Mouse (Mus musculus): ENCODE results near the gene Foxb1. TPM values are rescaled to one million over a fixed set of nuclear protein-coding genes. Genes with fewer than 3 reads are reported as not detected.

The Foxb1 gene
- polyA plus RNA-seq (2012; rRNA removed), result not detected in 2 replicates

DNA sequence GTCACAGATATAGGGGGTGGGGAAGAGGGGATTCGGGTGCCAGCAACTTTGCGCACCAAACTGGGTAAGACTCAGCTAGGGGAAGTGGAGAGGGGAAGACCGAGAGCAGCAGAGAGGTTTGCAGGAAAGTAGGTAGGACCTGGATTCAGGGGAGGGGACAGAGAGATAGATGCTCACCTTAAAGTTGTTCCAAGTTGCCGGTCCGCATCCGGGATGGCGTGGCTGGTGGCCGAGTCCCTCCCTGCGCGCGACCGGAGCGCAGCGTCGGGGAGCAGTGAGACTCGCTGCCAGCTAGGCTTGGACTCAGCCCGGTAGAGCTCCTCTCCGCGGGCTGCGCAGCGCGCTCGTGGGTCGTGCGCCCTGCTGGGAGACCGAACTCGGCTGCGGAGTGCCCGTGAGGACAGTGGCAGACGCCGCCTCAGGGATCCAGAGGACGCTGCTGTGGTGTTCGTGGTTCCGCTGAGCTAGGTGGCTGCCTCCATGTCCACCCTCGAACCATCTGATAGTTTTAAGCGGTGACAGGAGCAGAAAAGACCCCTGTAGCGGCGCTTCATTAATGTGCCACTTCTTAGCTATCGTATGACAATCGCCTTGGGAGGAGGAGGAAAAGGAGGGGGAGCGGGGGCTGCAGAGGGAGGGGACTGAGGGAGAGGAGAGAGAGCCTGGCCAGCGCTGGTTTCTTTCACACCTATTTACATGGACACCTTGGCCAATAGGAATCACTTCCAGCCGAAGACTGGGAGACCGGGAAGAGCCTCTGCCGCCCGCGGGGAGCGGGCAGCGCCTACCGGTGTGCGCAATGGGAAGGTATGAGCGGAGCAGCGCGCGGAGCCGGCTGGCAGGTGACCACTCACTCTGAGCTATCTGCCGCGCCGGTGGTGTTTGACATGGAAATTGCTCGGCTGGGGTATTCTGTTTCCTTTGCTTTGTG, at the start of gene Foxb1:
TSS of gene Foxb1 (minus strand) at position 570 of the 931 bp plus-strand sequence.
- H3K27me3 ChIP-seq (ENCODE audit: control insufficient read depth, insufficient read depth, low read length), result peaks cover 29% of the 10 kb centered on the region
- H3K27ac ChIP-seq (ENCODE audit: insufficient read depth, low read length), result no peak within 1 kb of the TSS
- DNase-seq (ENCODE audit: low read depth in 1 of 2, low spot score in 2 of 2), result no peak
- WGBS, result 4% methylated on average over 60 of the region's 60 CpGs
- H3K36me3 ChIP-seq (ENCODE audit: control insufficient read depth, insufficient read depth, low read length), result no peaks in the 10 kb centered on the region
- TF ChIP-seq CTCF (IDR thresholded peaks at IDR 0.05; ENCODE audit: extremely low read depth, insufficient read depth, insufficient read length, insufficient replicate concordance) (no peak), POLR2A (IDR thresholded peaks at IDR 0.05; ENCODE audit: low read depth, low read length) (no peak)
- no peak within 1 kb of the TSS for H3K4me3 ChIP-seq (ENCODE audit: extremely low read depth, insufficient read depth, insufficient read length)
- peaks cover 5% of the 10 kb centered on the region for H3K4me1 ChIP-seq (ENCODE audit: control insufficient read depth, insufficient read depth, insufficient read length)

DNA sequence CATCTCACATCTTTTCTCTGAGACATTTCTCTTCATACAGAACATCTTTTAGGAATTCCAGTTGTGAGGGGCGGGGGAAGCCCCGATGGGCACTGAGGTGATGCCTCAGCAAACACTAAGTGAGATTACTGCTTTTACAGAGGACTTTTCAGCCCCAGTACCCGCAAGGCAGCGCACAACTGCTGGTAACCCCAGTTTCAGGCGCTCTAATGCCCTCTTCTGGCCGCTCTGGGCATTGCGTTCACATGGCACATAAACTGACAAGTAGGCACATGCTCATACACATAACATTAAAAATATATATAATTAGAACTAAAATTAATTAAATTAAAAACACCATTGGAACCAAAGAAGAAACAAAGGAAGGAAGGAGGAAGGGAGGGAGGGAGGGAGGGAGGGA, 29.8 kb upstream of the Foxb1 start:
- no peaks in the 10 kb centered on the region for H3K27me3 ChIP-seq (ENCODE audit: control insufficient read depth, insufficient read depth, low read length)

DNA sequence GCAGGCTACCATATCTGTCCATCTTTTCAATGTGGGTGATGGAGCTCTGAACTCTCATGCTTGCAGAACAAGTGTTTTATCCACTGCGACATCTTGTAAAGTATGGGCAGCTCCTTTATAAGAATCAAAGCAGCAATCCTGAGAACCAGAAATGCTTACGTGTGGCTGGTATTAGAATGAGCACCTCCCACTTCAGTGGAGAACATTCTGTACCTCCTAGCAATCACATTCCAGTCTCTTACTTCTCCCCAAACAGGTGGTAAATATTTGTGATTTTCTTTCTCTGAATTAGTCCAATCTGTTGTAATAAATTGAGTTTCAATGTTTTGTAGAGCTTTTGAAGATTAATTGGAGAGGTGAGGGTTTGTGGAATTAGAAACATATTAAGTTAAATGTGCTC, 19.3 kb upstream of the Foxb1 start:
- Histone ChIP-seq H3K36me3 (ENCODE audit: control insufficient read depth, insufficient read depth, low read length) (no peaks in the 10 kb centered on the region), H3K4me1 (ENCODE audit: control insufficient read depth, insufficient read depth, insufficient read length) (no peaks in the 10 kb centered on the region), H3K27ac (ENCODE audit: insufficient read depth, low read length) (no peak overlapping the region), H3K27me3 (ENCODE audit: control insufficient read depth, insufficient read depth, low read length) (no peaks in the 10 kb centered on the region), H3K4me3 (ENCODE audit: extremely low read depth, insufficient read depth, insufficient read length) (no peak overlapping the region)
- no peak for DNase-seq (ENCODE audit: low read depth in 1 of 2, low spot score in 2 of 2)
- 79% methylated on average over 2 of the region's 2 CpGs for WGBS
- TF ChIP-seq CTCF (IDR thresholded peaks at IDR 0.05; ENCODE audit: extremely low read depth, insufficient read depth, insufficient read length, insufficient replicate concordance), result no peak
- TF ChIP-seq POLR2A (IDR thresholded peaks at IDR 0.05; ENCODE audit: low read depth, low read length), result no peak

More for the DNA sequence above, 29.8 kb upstream of the Foxb1 start:
- no peak overlapping the region for H3K27ac ChIP-seq (ENCODE audit: insufficient read depth, low read length)
- TF ChIP-seq POLR2A (IDR thresholded peaks at IDR 0.05; ENCODE audit: low read depth, low read length) (no peak), CTCF (IDR thresholded peaks at IDR 0.05; ENCODE audit: extremely low read depth, insufficient read depth, insufficient read length, insufficient replicate concordance) (no peak)
- H3K4me3 ChIP-seq (ENCODE audit: extremely low read depth, insufficient read depth, insufficient read length), result no peak overlapping the region
- 69% methylated on average over 7 of the region's 7 CpGs for WGBS
- no peaks in the 10 kb centered on the region for H3K4me1 ChIP-seq (ENCODE audit: control insufficient read depth, insufficient read depth, insufficient read length)
- DNase-seq (ENCODE audit: low read depth in 1 of 2, low spot score in 2 of 2), result no peak
- no peaks in the 10 kb centered on the region for H3K36me3 ChIP-seq (ENCODE audit: control insufficient read depth, insufficient read depth, low read length)

DNA sequence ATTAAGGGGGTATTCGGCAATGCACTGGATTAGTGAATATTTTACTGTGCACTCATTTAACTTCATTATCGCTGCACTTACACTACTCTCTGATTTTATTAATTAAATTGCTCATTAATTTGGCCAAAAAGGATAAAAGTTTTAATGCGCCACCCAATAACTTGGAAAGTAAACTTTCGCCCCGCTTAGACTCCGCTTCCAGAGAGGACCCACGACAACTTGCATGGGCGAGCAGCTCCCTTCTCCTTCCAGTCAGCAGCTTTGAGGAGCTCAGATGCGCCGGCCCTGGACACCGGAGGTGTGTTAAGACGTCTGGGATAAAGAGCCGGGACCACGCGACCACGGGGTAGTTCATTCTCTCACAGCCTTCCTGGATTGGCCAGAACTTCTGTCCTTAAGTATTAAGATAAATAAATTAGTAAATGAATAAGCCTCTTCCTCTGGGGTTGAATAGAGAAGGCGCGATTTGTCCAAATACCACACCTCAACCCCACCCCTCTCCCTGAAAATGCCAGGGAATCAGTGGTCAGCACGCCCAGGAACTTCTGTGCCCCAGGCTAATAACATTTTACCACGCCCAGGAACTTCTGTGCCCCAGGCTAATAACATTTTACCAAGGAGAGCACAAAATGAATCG, 9.3 kb upstream of the Foxb1 start:
- H3K27me3 ChIP-seq (ENCODE audit: control insufficient read depth, insufficient read depth, low read length), result peaks cover 18% of the 10 kb centered on the region
- H3K36me3 ChIP-seq (ENCODE audit: control insufficient read depth, insufficient read depth, low read length), result no peaks in the 10 kb centered on the region
- TF ChIP-seq CTCF (IDR thresholded peaks at IDR 0.05; ENCODE audit: extremely low read depth, insufficient read depth, insufficient read length, insufficient replicate concordance) (no peak), POLR2A (IDR thresholded peaks at IDR 0.05; ENCODE audit: low read depth, low read length) (no peak)
- DNase-seq (ENCODE audit: low read depth in 1 of 2, low spot score in 2 of 2), result no peak
- no peaks in the 10 kb centered on the region for H3K4me1 ChIP-seq (ENCODE audit: control insufficient read depth, insufficient read depth, insufficient read length)
- no peak overlapping the region for H3K27ac ChIP-seq (ENCODE audit: insufficient read depth, low read length)
- no peak overlapping the region for H3K4me3 ChIP-seq (ENCODE audit: extremely low read depth, insufficient read depth, insufficient read length)
- WGBS, result 14% methylated on average over 21 of the region's 21 CpGs

DNA sequence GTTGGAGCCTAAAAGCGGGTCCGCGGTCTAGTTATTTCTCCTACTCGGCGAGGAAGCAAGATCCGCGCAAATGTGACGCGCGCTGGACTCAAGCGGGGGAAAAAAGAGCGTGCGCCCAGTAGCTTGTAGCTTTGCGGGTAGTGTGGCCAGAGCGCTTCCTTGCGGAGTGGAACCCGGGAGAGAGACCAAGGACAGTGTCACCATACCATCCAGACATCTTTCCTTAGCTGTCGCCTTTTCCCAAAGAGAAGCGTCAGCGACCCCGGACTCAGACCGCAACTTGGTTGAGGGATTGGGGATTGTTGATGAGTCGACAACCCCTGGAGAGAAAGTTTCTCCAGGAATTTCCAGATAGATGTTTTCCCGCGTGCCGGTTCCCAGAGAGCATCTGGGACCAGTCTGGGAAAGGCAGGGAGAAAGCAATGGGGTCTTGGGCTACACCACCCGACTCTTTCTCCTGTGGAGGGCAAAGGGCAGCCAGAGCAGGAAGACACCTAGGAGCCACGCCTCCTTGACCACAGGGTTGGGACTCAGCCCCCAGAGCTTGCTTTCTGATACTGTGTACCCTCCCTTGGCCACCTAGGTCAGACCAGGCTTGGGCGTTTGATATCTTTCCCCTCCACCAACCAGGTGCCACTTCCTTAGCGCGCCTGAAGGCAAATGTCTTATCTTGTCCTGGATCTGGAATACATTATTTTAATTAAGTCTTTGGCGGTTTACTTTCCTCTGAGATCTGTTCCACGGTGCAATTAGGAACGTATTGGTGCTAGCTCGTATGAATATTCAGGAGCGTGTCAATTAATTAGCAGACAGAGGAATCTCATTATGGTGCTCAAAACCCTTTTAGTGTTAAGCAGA, 8.6 kb upstream of the Foxb1 start:
- no peak overlapping the region for H3K4me3 ChIP-seq (ENCODE audit: extremely low read depth, insufficient read depth, insufficient read length)
- WGBS, result 8% methylated on average over 36 of the region's 36 CpGs
- peaks cover 19% of the 10 kb centered on the region for H3K27me3 ChIP-seq (ENCODE audit: control insufficient read depth, insufficient read depth, low read length)
- no peak for DNase-seq (ENCODE audit: low read depth in 1 of 2, low spot score in 2 of 2)
- no peaks in the 10 kb centered on the region for H3K36me3 ChIP-seq (ENCODE audit: control insufficient read depth, insufficient read depth, low read length)
- TF ChIP-seq CTCF (IDR thresholded peaks at IDR 0.05; ENCODE audit: extremely low read depth, insufficient read depth, insufficient read length, insufficient replicate concordance) (no peak), POLR2A (IDR thresholded peaks at IDR 0.05; ENCODE audit: low read depth, low read length) (no peak)
- no peak overlapping the region for H3K27ac ChIP-seq (ENCODE audit: insufficient read depth, low read length)
- H3K4me1 ChIP-seq (ENCODE audit: control insufficient read depth, insufficient read depth, insufficient read length), result no peaks in the 10 kb centered on the region

DNA sequence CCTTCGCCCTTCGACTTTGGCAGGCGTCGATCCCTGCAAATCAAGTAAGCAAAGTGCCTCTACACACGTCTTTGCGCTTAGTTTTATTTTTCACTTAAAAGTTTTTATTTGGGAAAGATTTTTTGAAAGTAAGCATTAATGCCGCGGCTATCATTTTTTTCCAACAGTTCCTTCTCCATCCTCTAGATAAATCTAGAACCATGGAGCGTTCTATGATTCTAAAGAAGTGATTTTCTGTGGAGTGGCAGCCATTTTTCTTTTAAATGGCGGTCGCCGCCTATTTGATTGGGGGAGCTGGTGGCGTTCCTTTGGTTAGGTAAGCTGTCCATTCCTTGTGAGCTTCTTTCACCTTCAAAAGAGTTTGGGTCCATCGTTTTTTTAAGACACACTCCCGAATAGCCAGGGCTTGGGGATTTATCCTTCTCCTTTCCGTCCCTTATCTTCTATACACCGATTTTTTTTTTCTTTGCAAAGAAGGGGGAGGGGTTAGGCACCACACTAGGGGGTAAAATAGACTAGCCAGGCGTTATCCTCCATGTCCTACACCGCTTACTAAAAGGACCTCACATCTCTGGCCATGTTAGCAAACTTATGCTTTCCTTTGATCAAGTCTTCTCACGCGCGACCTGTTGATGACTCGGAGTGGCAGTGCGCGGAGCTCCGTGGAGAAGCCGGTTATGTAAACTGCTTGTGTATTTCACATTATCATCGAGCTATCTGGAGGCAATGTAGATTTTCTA, 7.6 kb upstream of the Foxb1 start:
- WGBS, result 13% methylated on average over 28 of the region's 28 CpGs
- no peak for DNase-seq (ENCODE audit: low read depth in 1 of 2, low spot score in 2 of 2)
- Histone ChIP-seq H3K36me3 (ENCODE audit: control insufficient read depth, insufficient read depth, low read length) (no peaks in the 10 kb centered on the region), H3K27ac (ENCODE audit: insufficient read depth, low read length) (no peak overlapping the region), H3K27me3 (ENCODE audit: control insufficient read depth, insufficient read depth, low read length) (peaks cover 19% of the 10 kb centered on the region), H3K4me3 (ENCODE audit: extremely low read depth, insufficient read depth, insufficient read length) (no peak overlapping the region), H3K4me1 (ENCODE audit: control insufficient read depth, insufficient read depth, insufficient read length) (no peaks in the 10 kb centered on the region)
- TF ChIP-seq CTCF (IDR thresholded peaks at IDR 0.05; ENCODE audit: extremely low read depth, insufficient read depth, insufficient read length, insufficient replicate concordance), result no peak
- no peak for TF ChIP-seq POLR2A (IDR thresholded peaks at IDR 0.05; ENCODE audit: low read depth, low read length)
